Mouse (Mus musculus) adrenal gland, postnatal 14 days (tissue): ENCODE data around the gene Sema4c. TPM values are rescaled to one million over a fixed set of nuclear protein-coding genes. Genes with fewer than 3 reads are reported as not detected.

Experiments used
- DNase-seq: peaks from one replicate; pipeline ENCODE4 v3.0.0; 2021; ENCODE audit warnings: mixed read lengths
- total RNA-seq: library from RNA; stranded (reverse); gene quantifications from 2 replicates; pipeline ENCODE4 v1.2.3, GENCODE M21; 2021

The Sema4c gene
- total RNA-seq, 1 experiment from 2014 or later = 20.7 TPM

DNA sequence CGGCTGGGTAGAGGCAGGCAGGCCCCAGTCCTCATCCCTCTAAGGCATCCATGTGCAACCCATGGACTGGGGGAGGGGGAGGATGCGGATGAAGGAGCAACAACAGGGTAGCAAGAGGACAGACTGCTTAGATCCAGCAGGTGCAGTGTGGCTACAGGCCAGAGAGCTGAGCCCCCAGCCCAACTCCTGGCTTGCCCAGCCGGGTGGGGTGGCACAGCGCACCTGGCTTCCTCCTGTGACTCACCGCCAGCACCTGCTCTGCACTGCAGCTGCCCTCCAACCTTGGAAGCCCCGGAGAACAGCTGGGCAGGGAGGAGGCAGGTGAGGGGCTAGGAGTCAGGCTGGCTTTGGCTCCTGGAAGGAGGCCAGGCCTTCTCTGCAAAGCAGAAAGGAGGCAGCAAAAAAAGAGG is 21.8 kb upstream of the Sema4c start:
- DNase-seq = no peak

DNA sequence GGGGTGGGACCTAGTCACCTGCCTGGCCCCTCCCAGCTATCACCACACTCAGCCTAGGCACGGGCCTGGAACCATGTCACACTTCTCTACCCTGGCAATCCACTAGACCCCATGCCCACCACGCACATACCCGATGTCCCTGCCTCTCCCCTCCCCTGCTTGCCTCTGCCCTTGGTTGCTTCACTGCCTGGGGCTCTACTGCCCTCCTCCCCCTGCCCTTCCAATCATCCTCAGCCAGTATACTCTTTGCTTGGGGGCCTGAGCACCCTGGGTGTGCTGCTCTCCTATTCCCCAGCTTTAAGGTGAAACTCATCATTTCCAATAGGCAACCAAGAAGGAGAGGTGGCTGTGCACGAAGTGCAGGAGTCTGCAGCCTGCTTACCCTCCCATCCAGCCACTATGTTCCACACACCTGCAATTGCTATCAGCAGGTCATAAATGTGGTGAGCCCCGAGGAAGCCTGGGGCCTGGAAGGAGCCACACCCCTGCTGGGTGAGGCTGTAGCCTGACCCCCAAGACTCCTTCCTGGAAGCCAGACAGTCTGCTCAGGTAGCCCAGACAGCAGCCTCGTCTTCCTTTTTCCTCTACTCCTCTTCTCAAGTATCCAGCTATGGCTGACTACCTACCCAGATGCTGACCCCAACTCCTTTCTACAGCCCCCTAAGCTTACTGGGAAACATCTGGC is 19.0 kb upstream of the Sema4c start:
- no peak for DNase-seq

DNA sequence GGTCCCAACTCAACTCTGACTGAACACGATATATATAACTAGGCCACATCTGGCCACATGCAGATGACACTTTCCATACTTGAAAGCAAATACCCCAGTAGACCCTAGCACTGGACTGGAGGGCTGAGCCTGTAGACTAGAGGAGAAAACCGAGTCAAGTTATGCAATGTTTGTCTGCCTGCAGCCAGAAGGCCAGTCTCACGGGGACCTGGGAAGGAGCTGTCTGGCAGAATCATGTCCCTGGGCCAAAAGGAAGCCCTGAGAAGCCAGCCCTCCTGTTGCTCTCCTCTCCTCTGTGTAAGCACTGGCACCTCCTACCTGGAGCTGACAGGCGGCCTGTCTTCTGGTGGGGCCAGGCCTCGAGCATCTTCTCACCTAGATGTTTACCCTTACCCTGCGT is 17.2 kb upstream of the Sema4c start:
- DNase-seq = peak; percentile 49

DNA sequence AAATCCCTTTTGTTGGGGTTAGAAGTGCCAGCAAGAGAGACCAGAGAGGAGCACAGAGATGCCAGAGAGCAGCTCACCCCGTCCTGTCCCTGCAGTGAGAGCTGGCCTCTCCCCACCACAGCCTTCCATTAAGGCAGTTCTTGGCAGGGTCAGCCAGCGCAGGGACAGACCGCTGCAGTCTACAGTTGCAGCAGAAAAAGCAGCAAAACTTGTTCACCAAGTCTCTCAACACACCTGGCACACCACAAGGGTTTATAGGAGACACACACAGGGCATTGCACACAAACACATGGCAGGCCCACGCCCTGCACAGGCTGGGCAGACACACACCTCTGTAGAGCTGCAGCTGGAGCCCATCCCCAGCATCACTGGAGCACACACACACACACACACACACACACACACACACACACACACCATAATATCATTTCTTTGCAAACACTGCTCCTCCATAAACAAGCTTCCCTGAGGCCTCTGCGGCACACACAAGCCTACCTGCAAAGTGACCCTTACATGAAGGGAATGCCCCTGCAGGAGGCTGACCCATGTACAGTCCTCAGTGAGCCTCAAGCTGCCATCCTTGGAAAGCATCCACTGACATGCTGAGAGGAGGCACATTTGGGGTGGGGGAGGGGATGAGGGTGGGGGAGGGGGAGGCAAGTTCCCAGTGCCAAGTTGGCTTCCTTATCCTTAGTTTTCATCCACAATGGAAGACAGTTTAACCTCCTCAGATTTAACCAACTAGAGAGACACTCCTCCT is 16.2 kb upstream of the Sema4c start:
- no peak for DNase-seq

DNA sequence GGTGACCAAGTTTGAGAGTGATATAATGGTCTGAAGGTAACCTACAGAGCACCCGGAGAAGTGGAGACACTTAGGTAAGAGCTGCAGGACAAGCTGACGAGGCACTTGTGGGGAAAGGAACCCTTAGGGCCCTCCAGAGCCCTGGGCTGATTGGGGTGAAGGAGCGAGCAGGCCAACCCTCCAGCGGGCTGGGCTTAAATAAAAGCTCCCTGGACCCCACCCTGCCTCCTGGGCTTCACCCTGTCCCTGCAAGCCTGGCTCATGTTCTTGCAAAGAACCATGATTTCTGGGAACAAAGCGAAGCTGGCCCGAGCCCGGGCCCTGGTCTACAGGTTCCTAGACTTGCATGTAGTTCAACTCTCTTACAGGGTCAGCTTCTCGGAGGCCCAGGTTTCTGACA is 15.4 kb upstream of the Sema4c start:
- no peak for DNase-seq

DNA sequence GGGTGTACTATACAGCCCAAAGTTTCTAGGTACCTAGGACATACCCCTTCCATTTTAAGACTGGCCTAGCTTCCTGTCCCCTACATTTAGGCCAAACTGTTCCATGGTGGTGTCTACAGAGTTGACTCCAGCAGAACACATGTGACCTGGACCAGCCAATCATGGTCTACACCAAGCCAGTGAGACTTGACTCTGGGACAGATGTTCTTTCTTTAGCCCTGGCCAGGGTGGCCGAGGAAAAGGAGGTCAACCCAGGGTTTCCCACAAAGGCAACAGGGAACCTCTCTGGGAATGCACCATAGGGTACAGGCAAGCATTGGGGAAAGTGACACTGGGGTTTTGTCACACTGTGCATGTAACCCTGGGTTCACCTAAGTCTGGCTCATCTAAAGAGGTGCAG is 14.6 kb upstream of the Sema4c start:
- no peak for DNase-seq

DNA sequence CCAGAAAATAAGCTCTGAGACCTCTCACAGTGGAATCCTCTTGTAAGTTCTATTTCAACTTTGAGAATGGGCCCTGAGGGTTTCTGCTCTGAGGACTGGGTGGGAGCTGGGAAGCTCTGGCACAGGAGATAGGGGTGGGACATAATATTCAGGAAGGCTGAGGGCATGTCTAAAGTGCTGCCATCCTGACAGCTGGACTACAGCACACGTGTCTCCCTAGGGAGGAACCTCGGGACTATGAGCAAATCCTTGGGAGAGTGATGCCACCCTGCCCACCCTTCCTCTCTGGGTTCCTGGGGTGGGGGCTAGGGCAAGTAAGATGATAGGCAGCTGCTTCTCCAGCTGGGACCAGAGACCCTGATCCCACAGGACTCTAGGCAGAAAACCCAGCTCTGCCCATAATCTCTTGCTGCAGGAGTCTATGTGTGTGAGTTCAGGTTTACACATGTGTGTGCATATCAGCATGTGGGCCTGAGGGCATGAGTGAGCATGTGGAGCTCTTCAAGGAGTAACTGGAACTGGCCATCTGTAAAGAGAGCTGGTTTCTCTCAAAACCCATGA is 14.1 kb upstream of the Sema4c start:
- no peak for DNase-seq

DNA sequence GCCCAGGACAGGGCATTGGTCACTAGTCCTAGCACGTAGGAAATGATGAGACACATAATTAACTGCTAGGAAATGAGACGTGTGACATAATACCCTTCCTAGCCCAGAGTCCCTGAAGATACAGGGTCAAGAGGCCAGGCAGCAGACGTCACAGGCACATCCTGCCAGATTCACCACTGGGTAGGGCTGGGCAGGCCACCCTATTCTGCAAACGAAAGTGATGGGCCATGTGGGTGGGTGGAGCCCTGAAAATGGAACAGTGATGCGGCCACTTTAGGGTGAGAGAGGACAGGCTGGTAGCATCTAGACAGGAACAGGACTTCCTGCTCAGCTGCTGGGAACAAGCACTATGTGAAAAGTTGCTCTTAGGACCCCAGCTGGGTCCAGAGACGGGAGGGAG is 13.5 kb upstream of the Sema4c start:
- peak; percentile 86 for DNase-seq

DNA sequence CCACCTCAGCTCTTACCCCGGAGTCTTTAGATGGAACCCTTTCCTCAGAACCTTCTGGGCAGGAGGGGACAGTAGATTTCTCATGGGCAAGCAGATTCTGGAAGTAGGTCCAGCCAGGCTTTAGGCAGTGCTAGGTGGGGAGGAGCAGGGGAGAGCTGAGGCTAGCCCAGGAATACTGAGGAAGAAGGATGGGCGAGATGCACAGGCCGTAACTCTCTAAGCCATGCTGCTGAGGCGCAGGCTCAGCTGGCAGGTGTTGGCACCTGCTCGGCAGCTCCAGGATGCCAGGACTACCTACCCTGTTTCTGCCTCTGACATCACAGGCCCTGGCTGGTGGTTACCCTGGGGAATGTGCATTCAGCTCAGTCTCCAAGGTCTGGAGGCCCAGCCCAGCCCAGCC is 12.2 kb upstream of the Sema4c start:
- no peak for DNase-seq

DNA sequence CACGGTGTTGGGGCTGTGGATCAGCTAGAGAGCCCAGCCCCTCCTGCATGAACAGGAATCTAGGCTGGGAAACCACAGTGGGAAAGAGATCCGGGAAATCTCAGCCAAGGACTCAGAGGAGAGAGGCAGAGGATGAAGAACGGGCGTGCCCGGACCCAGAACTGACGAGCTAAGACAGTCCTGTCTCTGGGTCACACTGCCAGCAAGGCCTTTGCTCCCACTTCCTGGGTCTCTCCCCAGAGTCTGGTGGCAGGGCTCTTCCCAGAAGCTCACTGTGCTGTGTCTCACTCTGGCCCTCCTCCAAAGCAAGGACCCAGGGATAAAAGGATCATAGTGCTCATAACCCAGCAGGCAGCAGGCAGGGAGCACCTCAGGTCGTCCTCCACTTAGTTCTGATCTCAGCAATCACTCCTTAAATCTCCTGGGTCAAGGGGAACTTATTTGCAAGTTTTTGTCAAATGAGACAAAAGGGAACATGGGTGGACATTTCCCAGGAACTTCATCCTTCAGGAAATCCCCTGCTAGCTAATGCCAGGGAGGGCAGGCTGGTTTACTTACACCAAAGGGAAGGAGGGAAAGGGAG is 11.6 kb upstream of the Sema4c start:
- DNase-seq = no peak

DNA sequence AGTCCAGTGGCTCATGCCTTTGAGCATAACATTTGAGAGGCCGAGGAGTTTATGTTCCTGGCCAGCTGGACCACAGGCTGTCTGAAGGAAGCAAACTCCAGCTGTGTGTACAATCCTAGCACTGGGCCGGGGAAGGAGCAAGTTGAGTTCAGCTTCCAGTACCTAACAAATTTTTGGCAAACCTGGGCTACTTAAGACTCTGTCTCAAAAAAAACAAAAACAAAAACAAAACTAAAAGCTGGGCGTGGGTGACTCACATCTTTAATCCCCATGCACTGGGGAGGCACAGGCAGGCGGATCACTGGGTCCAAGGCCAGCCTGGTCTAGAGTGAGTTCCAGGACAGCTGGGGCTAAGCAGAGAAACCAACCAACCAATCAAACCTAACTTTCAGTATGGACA is 10.6 kb upstream of the Sema4c start:
- no peak for DNase-seq

DNA sequence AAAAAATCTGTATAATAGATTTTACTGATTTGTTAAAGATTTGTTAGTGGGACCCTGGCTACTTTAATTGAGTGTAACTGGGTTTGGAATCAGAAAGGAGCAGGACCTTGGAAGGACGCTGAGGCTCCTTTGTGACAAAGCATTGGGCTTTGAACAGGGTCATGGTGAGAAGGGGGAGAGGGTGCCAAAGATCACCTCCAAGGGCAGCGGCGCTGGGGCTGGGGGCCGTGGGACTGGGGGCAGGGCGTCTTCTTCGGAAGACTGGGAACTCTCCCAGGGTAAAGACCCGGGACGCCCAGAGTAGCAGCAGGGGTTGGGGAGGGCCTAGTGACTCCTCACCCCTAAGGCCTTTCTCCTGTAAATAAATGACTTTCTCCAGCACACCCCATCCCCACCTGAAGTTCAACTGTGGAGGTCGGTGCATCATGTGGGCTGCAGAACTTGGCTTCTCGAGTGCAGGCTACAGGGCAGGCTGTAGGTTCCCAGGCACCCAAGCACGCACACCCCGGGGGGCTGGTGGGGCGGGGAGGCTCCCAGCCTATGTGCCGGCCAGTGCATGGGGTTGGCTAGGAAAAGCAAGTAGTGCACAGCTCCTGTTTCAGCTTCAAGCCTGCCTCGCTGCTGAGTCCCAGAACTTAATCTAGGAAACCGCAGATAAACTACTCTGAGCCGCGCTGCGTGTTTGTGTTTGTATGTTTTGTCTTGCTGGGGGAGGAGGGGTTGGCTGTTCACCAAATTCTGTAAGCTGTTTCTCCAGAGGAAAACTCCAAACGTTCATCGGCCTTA is 9.9 kb upstream of the Sema4c start:
- no peak for DNase-seq

DNA sequence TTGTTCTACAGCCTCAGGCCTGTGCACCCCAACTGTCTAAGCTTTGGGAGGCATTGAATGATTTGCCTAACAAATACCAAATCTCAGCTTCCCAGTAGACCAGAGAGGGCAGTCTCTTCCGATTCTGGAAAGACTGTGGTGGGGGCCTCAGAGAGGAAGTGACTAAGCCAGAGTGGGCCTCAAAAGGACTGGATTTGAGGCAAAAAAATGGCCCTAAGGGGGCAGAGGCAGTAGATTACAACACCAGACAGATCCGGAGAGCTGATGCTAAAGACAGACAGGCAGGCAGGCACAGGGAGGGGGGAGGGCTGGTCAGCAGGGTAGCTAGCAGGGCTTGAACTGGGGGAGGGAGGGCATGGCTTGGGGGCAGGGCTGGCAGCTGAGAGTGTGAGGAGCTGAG is 8.3 kb upstream of the Sema4c start:
- no peak for DNase-seq

DNA sequence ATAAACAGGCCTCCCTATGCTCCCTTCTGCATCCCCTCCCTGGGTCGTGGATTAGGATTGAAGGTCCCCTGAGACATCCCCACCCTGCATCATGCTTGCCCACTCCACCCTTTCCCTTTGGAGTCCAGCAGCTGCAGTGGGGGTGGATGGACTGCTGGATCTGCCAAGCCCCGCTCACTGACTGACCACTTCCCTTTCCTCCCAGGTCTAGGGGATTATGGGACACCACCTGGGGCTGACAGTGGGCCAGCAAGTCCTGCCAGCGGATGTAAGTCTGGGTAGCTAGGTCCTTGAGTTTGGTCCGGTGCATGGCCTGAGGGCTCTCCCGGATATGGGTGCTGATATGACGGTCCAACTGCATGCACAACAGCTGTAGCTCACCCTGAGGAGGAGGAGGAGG is 6.0 kb upstream of the Sema4c start:
- DNase-seq = peak; percentile 49

DNA sequence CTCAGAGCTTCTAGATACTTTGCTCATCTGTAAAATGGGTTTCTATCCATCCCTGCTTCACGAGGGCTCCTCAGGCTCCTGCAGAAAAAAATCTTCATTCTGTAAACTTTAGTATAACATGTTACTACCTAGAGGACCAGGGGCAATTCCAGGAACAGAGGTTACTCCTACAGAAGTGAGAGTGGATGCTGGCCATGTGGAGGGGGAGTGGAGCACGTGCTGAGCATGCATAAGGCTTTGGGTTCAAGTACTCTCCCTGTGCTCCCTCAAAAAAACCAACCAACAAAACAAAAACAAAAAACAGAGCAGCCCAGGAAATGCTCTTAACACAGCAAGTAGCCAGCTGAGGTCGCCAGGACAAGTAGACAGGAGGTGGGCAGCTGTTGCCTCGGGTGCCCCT is 5.5 kb upstream of the Sema4c start:
- DNase-seq = no peak

DNA sequence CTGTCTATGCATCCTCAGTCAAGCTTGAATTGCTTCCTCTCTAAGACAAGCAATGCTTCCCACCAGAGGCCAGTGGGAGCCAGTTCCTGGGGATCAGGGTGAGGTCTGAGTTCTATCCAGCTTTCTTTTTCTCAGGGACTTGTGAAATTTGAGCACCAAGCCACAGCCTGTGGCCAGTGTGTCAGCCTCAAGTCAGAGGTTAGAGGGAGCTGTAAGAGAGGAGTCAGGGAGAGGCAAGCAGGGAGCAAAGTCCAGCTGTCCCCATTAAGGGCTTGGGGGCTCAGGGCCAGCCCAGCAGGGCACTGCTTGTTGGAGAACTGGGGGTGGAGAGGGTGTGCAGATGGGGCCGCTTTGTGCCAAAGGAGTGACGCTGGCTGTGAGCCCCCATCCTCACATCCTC is 5.0 kb upstream of the Sema4c start:
- DNase-seq = no peak

DNA sequence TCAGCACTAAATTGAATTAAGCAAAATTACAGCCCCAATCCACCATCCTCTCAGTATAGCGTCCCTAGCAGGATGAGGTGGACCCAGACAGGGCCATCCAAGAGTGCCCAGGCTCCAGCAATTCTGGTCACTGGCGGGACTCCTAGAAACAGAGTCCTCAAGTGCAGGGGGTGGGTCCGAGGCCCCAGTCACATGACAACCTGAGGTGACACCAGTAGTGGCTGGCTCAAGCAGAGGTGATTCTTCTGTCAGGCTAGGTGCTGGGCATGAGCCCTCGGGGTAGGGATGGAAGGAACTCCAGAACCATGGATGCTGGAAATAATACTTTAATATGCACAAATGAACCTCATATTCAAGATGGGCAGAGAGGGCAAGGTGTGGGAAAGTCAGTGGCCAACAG is 4.2 kb upstream of the Sema4c start:
- no peak for DNase-seq

DNA sequence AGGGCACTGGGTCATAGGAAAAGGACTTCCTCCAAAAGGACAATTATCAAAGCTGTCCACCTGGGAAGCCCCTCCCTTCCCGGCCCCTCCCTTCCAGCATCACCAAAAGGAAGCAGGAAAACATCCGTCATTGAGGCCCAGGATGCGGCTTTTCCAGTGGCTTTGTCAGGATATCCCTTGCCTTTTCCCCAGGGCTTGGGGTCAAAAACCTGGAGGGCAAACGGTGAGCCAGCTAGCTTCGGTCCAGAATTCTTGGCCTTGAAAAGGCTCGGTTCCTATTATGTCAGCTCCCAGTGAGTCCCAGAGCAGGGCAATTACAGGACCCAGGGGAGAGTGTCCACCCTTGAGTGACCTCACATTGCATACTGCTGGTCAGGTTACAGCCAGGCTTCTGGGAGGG is 2.8 kb upstream of the Sema4c start:
- peak; percentile 71 for DNase-seq

DNA sequence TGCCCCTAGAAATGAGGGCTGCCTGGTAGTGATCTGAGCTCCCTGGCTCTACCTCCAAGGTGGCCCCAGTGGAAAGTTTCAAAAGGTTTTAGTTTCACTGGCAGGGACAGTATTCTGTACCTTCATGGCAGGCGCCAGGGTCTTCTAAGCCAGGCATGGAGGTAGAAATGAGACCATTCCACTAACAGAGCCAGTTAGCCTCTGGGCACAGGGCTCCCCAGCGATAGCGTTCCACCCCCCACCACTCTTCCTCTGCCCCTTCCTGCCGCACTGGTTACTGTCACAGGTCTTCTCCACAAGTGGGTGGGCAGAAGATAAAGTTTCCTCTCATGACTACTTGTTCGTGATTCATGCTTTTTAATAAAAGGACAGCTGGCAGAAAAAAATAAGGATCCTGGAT is 1.7 kb upstream of the Sema4c start:
- DNase-seq = no peak

DNA sequence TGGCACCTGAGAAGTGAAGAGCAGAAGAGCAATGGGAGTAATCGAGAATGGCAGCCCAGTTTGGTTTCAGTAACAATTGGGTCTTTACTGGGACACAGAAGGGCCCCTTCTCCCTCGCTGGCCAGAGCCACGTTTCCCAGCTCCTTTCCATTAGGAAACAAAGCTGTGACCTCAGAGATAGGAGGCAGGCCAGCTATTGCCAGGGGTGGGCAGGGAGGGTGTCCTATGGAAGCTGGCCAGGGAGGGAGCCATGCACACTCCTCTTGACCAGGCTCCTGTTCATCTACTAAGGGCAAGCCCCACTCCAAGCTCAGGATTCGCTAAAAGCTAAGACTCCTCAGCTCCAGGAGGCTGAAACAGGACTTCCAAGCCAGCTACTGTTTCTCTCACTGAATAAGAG is 1.1 kb upstream of the Sema4c start:
- DNase-seq = peak; percentile 48

DNA sequence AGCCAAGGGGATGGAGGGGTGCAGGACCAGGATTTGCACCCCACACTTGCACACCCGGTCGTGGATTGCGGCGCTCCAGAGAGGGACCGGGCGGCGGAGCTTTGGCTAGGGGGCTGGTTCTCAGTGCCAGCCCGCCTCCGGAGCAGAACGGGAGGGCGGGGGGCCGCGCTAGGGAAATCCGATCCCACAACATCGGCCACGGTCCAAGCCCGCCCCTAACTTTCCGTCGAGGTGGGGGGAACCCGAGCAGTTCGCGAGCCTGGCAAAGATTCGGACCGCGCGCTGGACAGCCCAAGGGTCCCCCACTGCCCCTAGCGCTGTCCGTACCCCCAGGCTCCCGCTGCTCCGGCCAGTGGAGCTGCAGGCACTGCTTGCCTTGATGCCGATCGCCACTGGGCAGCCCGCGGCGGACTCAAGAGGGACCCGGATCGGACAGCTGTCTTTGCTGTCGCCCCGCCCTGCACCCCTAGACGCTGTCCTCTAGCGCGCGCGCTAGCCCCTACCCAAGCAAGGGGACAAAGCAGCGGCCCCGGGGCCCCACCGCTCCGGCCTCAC is 615 bp downstream of the Sema4c start:
- DNase-seq = peak; percentile 92
